Mouse (Mus musculus) megakaryocyte, embryonic 14.5 days (primary cell): ENCODE results near the gene Lrig2.

Experiments
- FLI1 ChIP-seq: IDR thresholded peaks from 2 replicates; pipeline ENCODE4 v1.6.1; 2012; ENCODE audit warnings: low read length, inconsistent platforms, mixed read lengths
- GATA1 ChIP-seq: IDR thresholded peaks from 3 replicates; pipeline ENCODE4 v1.6.1; 2012; ENCODE audit warnings: mixed read lengths, low read length, inconsistent platforms, borderline replicate concordance

- no peak for TF ChIP-seq GATA1
- TF ChIP-seq FLI1: no peak
Observed at GRCm38 (mm10) chr3:104360325-104360724, 151.4 kb downstream of the Lrig2 start.
